Mouse (Mus musculus): Measurements from ENCODE around the gene Ostf1.

DNA sequence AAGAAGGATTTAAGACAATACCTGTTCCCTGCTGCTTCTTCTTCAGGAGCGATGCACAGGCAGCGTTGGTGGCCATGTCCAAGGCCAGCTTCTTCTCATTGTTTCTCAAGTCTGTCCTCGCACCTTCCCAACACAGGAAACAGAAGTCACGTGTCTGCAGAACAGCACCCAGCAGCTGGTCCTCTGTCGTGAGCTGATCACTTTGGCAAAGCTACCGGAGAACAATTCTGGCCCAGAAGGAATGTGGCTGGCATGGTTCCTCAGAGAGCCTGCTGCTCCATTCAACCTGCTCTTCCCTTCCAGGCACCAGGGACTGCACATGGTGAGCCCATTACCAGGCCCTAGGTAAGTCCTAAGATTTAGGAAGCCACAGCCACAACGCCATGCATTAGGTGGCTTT, 47.0 kb downstream of the Ostf1 start:
- TF ChIP-seq CTCF (IDR thresholded peaks at IDR 0.05; ENCODE audit: control insufficient read depth, insufficient read depth, insufficient read length) = no peak
- no peak for TF ChIP-seq CEBPB (IDR thresholded peaks at IDR 0.05; ENCODE audit: low read depth)
- TF ChIP-seq USF1 (IDR thresholded peaks at IDR 0.05; ENCODE audit: low read depth) = no peak
